Mouse (Mus musculus): ENCODE measurements around the gene L3mbtl3. TPM values are rescaled to one million over a fixed set of nuclear protein-coding genes. Genes with fewer than 3 reads are reported as not detected.

The L3mbtl3 gene
- polyA plus RNA-seq, 1 experiment, result 4.9 TPM

DNA sequence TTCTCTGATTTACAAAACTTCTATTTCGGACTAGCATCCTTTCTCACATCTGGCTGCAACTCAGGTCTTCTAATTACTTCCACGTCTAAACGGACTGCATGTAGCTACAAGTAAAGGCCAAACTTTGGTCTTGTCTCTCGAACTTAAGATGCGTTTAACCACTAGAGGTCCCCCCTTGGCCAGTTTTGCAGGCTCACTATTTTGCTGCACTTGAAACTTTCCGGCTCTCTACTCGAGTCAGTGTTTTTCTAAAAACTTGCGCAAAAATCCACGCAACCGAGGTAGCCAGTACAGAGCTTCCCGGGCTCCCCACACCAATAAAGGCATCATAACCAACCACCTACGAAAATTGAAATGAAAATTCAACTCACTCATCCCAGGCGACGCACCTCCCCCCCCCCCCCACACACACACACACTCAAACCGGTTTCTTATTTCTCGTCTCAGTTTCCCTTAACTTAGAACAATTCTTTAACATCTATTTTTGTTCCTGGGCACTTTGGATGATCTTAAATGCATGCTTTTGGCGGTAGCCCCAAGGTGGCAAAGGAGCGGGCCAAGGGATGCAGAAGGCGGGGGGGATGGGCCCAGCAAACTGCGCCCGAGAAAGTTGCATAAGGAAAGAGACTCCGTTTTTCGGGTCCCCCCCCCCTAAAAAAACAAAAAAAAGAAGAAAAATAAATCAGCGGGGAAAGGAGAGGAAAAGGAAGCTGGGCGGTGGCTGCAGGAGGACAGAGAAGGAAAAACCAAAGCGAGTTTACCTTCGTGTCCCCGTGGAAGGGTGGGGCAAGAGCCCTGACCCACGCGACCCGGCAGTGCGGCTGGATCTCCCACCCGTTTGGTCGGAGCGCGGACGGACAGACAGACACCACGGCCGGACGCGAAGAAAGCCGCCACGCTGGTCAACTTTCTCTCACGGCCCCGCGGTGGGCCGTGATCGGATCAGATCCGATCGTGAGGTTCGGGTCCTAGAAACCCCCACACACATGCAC, 2.5 kb downstream of the L3mbtl3 start:
- H3K4me3 ChIP-seq (replicated peaks; ENCODE audit: extremely low read depth, low read depth, low read length), result peak overlapping the region; percentile 78
- TF ChIP-seq POLR2A (IDR thresholded peaks at IDR 0.05; ENCODE audit: borderline replicate concordance, extremely low read depth, low read depth, low read length) (no peak), CTCF (IDR thresholded peaks at IDR 0.05; ENCODE audit: insufficient read depth, low read length) (peak; percentile 44; the same call in 1 of the 2 replicates)
- WGBS, result under 1% methylated on average over 51 of the region's 51 CpGs
- DNase-seq, result peak; percentile 77
- H3K4me1 ChIP-seq (ENCODE audit: control insufficient read depth, insufficient read depth, low read length), result peaks cover 2% of the 10 kb centered on the region; the same call in 1 of the 2 replicates

GRCm38 (mm10) chr10:26371416-26371815, 4.4 kb downstream of the L3mbtl3 start:
- DNase-seq, result no peak
- Histone ChIP-seq H3K4me1 (ENCODE audit: control insufficient read depth, insufficient read depth, low read length) (peaks cover 2% of the 10 kb centered on the region; the same call in 1 of the 2 replicates), H3K4me3 (replicated peaks; ENCODE audit: extremely low read depth, low read depth, low read length) (no peak overlapping the region)
- TF ChIP-seq POLR2A (IDR thresholded peaks at IDR 0.05; ENCODE audit: borderline replicate concordance, extremely low read depth, low read depth, low read length), result no peak
- no peak for TF ChIP-seq CTCF (IDR thresholded peaks at IDR 0.05; ENCODE audit: insufficient read depth, low read length)
- WGBS, result 63% methylated on average over 7 of the region's 7 CpGs

DNA sequence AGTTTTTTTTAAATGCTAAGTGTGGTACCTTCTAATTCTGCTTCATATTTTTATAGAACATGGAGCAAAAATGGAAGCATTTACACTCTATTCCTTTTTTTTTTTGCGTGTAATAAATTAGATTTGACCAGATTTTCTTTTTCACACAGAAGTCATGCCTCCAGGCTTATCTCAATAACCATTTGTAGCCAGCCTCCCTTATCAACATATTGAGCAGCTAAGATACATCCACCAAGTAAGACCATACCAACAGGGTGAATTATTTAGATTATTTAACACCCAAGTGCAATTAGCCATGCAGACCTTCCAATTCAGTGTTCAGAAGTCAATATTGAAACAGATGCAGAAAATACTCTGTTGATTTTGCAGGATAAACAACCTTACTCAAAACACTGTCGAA, 10.8 kb downstream of the L3mbtl3 start:
- 81% methylated on average over 2 of the region's 2 CpGs for WGBS
- Histone ChIP-seq H3K4me3 (replicated peaks; ENCODE audit: extremely low read depth, low read depth, low read length) (no peak overlapping the region), H3K4me1 (ENCODE audit: control insufficient read depth, insufficient read depth, low read length) (no peaks in the 10 kb centered on the region)
- TF ChIP-seq CTCF (IDR thresholded peaks at IDR 0.05; ENCODE audit: insufficient read depth, low read length), result no peak
- TF ChIP-seq POLR2A (IDR thresholded peaks at IDR 0.05; ENCODE audit: borderline replicate concordance, extremely low read depth, low read depth, low read length), result no peak
- no peak for DNase-seq

DNA sequence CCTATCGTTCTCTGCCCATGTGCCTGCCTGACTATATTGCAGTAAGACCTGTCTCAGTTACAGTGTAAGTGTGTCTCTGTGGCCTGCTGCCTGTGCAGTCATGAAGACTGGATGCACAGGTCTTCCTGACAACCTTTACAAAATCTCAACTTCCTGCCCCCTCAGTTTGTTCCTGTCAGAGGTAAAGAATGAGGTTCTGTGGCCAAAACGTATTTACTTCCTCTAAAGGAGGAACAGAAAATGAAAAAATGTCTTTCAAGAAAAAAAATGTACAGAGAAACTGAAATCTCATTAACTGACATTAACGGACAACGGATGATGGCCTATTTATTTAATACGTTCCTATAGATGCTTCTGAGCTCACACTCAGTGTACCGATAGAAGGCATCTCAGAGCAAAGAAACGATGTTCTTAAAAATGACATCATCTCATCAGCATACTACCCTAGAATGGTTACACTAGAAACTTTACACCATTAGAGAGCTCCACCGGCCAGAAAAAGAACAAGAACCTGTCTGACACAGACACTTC, 11.4 kb downstream of the L3mbtl3 start:
- WGBS, result 54% methylated on average over 8 of the region's 8 CpGs
- TF ChIP-seq CTCF (IDR thresholded peaks at IDR 0.05; ENCODE audit: insufficient read depth, low read length) (no peak), POLR2A (IDR thresholded peaks at IDR 0.05; ENCODE audit: borderline replicate concordance, extremely low read depth, low read depth, low read length) (no peak)
- DNase-seq, result no peak
- no peaks in the 10 kb centered on the region for H3K4me1 ChIP-seq (ENCODE audit: control insufficient read depth, insufficient read depth, low read length)
- H3K4me3 ChIP-seq (replicated peaks; ENCODE audit: extremely low read depth, low read depth, low read length), result no peak overlapping the region

- no peak for DNase-seq
- TF ChIP-seq CTCF (IDR thresholded peaks at IDR 0.05; ENCODE audit: insufficient read depth, low read length) (no peak), POLR2A (IDR thresholded peaks at IDR 0.05; ENCODE audit: borderline replicate concordance, extremely low read depth, low read depth, low read length) (no peak)
- 51% methylated on average over 3 of the region's 3 CpGs for WGBS
These were observed 12.2 kb downstream of the L3mbtl3 start for GRCm38 (mm10) chr10:26363605-26364004.

GRCm38 (mm10) chr10:26358798-26359197, 17.0 kb downstream of the L3mbtl3 start:
- WGBS, result 74% methylated on average over 6 of the region's 6 CpGs
- no peaks in the 10 kb centered on the region for H3K4me1 ChIP-seq (ENCODE audit: control insufficient read depth, insufficient read depth, low read length)
- no peak for TF ChIP-seq POLR2A (IDR thresholded peaks at IDR 0.05; ENCODE audit: borderline replicate concordance, extremely low read depth, low read depth, low read length)
- no peak for TF ChIP-seq CTCF (IDR thresholded peaks at IDR 0.05; ENCODE audit: insufficient read depth, low read length)
- no peak overlapping the region for H3K4me3 ChIP-seq (replicated peaks; ENCODE audit: extremely low read depth, low read depth, low read length)
- DNase-seq, result no peak

More at GRCm38 (mm10) chr10:26363605-26364004, 12.2 kb downstream of the L3mbtl3 start:
- no peaks in the 10 kb centered on the region for H3K4me1 ChIP-seq (ENCODE audit: control insufficient read depth, insufficient read depth, low read length)
- no peak overlapping the region for H3K4me3 ChIP-seq (replicated peaks; ENCODE audit: extremely low read depth, low read depth, low read length)

DNA sequence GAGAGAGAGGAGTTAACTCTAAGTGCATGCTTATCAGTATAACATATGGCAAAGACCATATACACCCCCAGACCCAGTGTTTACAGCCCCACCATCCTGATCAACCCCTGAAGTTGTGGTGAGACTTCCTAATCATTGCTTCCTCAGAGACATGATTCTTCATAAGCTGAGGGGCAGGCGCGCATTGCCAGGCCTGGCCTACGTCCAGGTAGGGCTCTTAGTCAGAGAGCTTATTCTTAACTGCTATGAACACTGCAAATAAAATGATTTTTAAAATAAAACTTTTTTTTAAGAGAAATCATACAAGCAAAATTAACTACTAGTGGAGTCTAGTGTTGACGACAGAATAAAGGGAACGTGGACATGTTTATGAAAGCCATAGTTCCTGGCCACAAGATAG, 17.5 kb downstream of the L3mbtl3 start:
- WGBS, result 75% methylated on average over 5 of the region's 5 CpGs

GRCm38 (mm10) chr10:26353781-26354180, 22.0 kb downstream of the L3mbtl3 start:
- 85% methylated on average over 4 of the region's 4 CpGs for WGBS
- TF ChIP-seq CTCF (IDR thresholded peaks at IDR 0.05; ENCODE audit: insufficient read depth, low read length), result no peak
- no peak for TF ChIP-seq POLR2A (IDR thresholded peaks at IDR 0.05; ENCODE audit: borderline replicate concordance, extremely low read depth, low read depth, low read length)
- no peaks in the 10 kb centered on the region for H3K4me1 ChIP-seq (ENCODE audit: control insufficient read depth, insufficient read depth, low read length)
- H3K4me3 ChIP-seq (replicated peaks; ENCODE audit: extremely low read depth, low read depth, low read length), result no peak overlapping the region
- DNase-seq, result no peak

More for the DNA sequence above, 17.5 kb downstream of the L3mbtl3 start:
- no peak overlapping the region for H3K4me3 ChIP-seq (replicated peaks; ENCODE audit: extremely low read depth, low read depth, low read length)
- TF ChIP-seq POLR2A (IDR thresholded peaks at IDR 0.05; ENCODE audit: borderline replicate concordance, extremely low read depth, low read depth, low read length) (no peak), CTCF (IDR thresholded peaks at IDR 0.05; ENCODE audit: insufficient read depth, low read length) (no peak)
- H3K4me1 ChIP-seq (ENCODE audit: control insufficient read depth, insufficient read depth, low read length), result no peaks in the 10 kb centered on the region
- no peak for DNase-seq

DNA sequence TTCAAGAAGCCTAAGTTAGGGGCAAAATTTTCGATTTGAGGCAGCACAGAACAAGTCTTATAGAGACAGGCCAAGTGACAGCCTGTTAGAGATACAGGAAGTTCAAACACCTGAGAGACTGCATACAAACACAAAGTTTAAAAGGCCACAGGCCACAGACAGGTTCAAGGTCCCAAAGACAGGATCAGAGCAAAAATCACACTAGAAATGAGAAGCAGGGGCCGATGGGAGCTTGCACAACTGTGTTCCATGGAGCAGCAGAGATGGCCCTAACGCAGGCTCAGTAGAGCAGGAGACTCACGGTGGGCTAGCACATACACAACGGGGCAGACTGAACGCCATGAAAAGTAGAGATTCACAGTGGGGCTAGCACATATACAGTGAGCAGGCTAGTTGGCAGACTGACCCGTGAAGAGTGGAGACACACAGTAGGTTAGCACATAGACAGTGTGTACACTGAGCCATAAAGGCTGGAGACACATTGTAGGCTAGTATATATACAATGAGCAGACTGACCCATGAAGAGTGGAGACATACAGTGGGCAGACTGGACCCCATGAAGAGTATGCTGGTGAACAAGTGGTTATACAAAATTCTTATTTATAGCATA, 24.5 kb downstream of the L3mbtl3 start:
- WGBS, result 85% methylated on average over 7 of the region's 7 CpGs
- no peak for TF ChIP-seq POLR2A (IDR thresholded peaks at IDR 0.05; ENCODE audit: borderline replicate concordance, extremely low read depth, low read depth, low read length)
- TF ChIP-seq CTCF (IDR thresholded peaks at IDR 0.05; ENCODE audit: insufficient read depth, low read length), result no peak
- no peak for DNase-seq
- Histone ChIP-seq H3K4me1 (ENCODE audit: control insufficient read depth, insufficient read depth, low read length) (no peaks in the 10 kb centered on the region), H3K4me3 (replicated peaks; ENCODE audit: extremely low read depth, low read depth, low read length) (no peak overlapping the region)
